Mouse (Mus musculus): ENCODE measurements around the gene Fastkd5. TPM values are rescaled to one million over a fixed set of nuclear protein-coding genes. Genes with fewer than 3 reads are reported as not detected.
"Not testable (repeated sequence)": the region's sequence is repeated elsewhere in the genome, so short reads cannot be mapped to it uniquely, and the experiment has no call there.

The Fastkd5 gene
- total RNA-seq, 1 experiment from 2014 or later: 8.9 TPM

DNA sequence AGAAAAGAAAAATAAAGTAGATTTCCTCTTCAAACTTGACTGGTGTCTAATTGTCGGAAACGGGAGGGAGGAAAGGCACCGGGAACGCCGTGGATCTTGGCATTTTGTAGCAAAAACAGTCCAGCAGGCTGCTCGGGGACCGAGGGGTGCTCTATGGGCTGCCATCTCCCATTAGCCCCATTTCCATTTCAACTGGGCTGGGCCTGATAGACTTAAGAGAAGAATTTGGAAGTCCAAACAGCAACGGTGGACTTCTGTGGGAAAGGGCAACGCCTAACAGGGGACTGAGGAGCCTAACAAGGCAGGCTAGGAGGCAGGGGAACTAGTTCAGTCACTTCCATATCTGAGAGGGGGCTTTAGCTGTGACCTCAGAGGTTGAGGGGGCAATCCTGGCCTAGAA is 52.8 kb downstream of the Fastkd5 start:
- DNase-seq: no peak

DNA sequence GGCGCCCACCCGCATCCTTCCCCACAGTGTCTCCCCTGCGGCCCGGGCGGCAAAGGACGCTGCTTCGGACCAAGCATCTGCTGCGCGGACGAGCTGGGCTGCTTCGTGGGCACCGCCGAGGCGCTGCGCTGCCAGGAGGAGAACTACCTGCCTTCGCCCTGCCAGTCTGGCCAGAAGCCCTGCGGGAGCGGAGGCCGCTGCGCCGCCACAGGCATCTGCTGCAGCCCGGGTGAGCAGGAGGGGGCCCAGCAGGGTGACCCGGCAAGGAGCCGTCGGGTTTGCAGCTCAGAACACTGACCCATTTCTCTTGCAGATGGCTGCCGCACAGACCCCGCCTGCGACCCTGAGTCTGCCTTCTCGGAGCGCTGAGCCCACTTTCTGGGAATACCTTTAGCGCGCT is 53.3 kb downstream of the Fastkd5 start:
- DNase-seq: not testable (repeated sequence)

DNA sequence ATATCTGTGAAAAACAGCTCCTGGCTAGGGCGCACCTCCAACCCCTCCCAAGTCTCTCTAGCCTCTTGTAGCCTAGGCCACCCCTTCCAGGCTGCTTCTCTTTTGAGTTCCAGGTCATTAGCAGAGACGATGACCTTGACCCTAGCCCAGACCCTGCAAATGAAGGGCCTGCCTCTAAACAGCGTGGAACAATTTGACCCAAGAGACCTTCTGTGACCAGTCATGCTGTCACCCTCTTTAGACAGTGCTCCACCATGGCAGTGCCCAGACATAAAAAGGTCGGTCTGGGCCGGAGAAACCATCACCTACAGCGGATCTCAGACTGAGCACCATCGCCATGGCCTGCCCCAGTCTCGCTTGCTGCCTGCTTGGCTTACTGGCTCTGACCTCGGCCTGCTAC is 54.0 kb downstream of the Fastkd5 start, which contains the start of gene Oxt:
Oxt (plus strand) TSS at position 301 of the 400 bp plus-strand sequence.
- no peak for DNase-seq

DNA sequence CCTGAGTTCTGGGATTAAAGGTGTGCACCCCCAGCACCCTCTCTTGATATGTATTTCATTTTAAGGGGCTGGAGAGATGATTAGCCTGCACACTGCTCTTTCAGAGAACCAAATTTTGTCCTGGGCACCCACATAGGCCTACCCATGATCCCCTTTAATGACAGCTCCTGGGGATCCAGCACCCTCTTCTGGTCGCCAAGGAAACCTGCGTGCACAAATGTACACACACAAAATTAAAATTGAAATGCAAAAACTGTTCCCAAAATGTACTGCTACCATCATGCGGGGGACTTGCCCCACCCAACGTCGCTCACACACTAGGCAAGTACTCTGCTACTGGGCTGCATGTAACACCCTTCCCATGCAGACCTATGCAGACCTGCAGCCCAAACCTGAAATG is 54.9 kb downstream of the Fastkd5 start:
- no peak for DNase-seq

DNA sequence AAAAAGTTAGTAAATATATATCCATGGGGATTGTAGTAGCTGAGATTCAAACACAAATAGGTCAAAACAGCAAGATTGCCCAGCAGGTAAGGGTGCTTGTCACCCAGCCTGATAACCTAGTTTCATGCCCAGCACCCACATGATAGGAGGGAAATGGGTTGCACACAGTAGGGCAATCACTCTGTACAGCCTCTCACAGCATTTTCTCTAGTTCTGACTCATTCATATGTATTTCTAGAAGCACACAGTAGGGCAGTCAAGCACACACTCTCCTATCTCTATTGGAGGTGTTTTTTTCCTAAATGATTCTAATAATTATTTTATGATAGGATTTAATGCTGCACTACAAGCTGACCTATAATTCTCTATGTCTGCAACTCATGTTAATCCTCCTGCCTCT is 59.9 kb downstream of the Fastkd5 start:
- no peak for DNase-seq

DNA sequence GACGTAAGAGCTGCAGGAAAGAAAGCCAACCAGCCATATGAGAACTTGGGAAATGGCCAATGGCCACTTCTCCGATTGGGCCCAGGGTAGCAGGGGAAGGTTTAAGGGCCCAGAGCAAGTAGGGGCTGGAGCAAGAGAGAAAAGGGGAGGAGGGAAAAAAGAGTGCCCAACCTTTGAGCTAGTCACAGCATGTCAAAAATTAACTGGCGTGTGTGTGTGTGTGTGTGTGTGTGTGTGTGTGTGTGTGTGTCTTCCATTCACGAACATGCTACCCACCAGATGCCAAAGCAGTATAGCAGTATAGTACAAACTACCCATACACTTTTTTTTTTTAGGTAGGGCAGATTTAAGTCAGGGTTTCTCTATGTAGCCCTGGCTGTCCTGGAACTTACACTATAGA is 60.9 kb downstream of the Fastkd5 start:
- DNase-seq: no peak

DNA sequence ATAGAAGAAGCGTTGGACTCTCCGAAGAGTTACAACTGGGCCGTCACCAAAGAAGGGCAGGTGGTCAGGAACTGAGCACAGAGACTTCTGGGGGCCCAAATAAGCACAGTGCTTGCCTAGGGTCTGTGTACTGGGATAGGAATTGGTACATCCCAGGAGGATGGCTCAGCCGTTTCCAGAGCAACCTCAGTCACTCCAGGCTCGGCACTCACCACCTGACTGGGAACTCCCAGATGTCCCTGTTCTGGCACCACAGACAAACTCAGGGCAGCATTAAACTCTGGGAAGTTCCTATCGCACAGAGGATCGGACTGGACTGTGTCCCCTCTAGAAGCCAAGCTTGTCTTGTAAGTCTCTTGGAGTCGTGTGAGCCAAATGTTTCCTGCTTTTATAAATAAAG is 64.8 kb downstream of the Fastkd5 start:
- DNase-seq: no peak

DNA sequence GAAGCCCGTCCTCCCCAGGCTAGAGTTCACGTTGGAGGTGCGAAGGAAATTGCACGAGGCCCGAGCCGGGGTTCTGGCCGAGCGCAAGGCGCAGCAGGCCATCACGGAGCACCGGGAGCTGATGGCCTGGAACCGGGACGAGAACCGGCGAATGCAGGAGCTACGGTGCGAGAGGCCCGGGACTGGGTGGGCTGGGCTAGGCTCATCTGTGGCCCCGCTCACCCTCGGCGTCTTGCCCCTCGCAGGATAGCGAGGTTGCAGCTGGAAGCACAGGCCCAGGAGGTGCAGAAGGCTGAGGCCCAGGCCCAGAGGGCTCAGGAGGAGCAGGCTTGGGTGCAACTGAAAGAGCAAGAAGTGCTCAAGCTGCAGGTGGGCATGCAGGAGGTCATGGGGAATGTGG is 65.8 kb downstream of the Fastkd5 start:
- DNase-seq: no peak

Other genes starting within 250 kb of the Fastkd5 start
- gene Cpxm1, start 232.5 kb downstream of the Fastkd5 start, total RNA-seq (2021): 3.5 and 4.2 TPM in 2 replicates
- not detected in 2 replicates for gene Gm28372, start 224.8 kb downstream of the Fastkd5 start, total RNA-seq (2021)
- gene 1700020A23Rik, start 224.8 kb downstream of the Fastkd5 start, total RNA-seq (2021): not detected in 2 replicates
- gene Tmem239, start 223.5 kb downstream of the Fastkd5 start, total RNA-seq (2021): not detected in 2 replicates
- gene Vps16, start 205.7 kb downstream of the Fastkd5 start, total RNA-seq (2021): 80.9 and 81.9 TPM in 2 replicates
- gene Pced1a, start 205.3 kb downstream of the Fastkd5 start, total RNA-seq (2021): 18.9 and 19.9 TPM in 2 replicates
- gene Ptpra, start 179.7 kb downstream of the Fastkd5 start, total RNA-seq (2021): 115 and 144 TPM in 2 replicates
- gene Mrps26, start 66.3 kb downstream of the Fastkd5 start, total RNA-seq (2021): 61.9 and 64.5 TPM in 2 replicates
- gene Oxt, start 53.9 kb downstream of the Fastkd5 start, total RNA-seq (2021): not detected in 2 replicates
- gene Avp, start 47.5 kb downstream of the Fastkd5 start, total RNA-seq (2021): not detected in 2 replicates
- 7.5 and 7.9 TPM in 2 replicates for gene Ubox5, start within 50 bp of the Fastkd5 start, total RNA-seq (2021)
- gene Lzts3, start 12.8 kb upstream of the Fastkd5 start, total RNA-seq (2021): 16.8 and 19.5 TPM in 2 replicates
- 226 and 231 TPM in 2 replicates for gene Ddrgk1, start 34.6 kb upstream of the Fastkd5 start, total RNA-seq (2021)
- gene Itpa, start 37.6 kb upstream of the Fastkd5 start, total RNA-seq (2021): 23.8 and 28.0 TPM in 2 replicates
- 2.0 and 2.1 TPM in 2 replicates for gene Slc4a11, start 67.5 kb upstream of the Fastkd5 start, total RNA-seq (2021)